Mouse (Mus musculus): ENCODE results near the gene Olfr1454. TPM values are rescaled to one million over a fixed set of nuclear protein-coding genes. Genes with fewer than 3 reads are reported as not detected.

Gene Olfr1454
- not detected for total RNA-seq (2021)

- no peak for DNase-seq
These were observed at the start of gene Olfr1454 for GRCm38 (mm10) chr19:13060310-13060709. Gene Olfr1454 (plus strand): TSS chr19:13060610.

DNA sequence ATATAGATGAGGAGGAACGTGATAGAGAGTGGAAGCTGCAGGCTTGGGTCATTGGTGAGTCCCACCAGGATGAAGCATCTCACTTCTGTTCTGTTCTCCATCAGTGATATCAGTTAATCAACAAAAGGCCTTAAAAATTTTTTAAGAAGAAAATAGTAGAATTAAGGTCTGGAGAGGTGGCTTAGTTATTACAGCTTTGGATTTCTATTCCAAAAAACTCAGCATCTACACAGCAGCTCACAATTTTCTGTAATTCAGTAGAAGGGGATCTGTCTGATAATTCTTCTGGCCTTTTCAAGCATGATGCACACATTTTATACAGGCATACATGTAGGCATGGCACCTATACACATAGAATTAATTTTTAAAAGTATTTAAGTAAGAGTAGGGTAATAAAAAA lies 32.2 kb upstream of the Olfr1454 start, which contains the start of gene Olfr1453:
TSS of gene Olfr1453 (minus strand) at position 101 of the 400 bp plus-strand sequence.
- no peak for DNase-seq

DNA sequence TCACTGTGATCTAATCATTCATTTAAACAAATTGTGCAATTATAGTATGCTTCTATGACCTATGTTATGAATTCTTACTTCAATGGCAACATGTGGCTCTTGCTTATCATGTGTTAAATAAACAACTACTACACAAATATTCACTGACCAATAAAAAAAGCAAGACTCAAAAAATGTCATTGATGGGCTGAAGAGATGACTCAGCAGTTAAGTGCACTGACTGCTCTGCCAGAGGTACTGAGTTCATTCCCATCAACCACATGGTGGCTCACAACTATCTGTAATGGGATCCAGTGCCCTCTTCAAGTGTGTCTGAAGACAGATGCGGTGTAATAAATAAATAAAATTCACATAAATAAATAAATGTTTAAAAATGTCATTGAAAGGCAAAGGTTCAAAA lies 33.5 kb downstream of the Olfr1454 start:
- no peak for DNase-seq

- no peak for DNase-seq
These were observed 37.4 kb downstream of the Olfr1454 start, which contains the start of gene Olfr1457 for GRCm38 (mm10) chr19:13097791-13098190. Gene Olfr1457 (minus strand): TSS chr19:13097891.

DNA sequence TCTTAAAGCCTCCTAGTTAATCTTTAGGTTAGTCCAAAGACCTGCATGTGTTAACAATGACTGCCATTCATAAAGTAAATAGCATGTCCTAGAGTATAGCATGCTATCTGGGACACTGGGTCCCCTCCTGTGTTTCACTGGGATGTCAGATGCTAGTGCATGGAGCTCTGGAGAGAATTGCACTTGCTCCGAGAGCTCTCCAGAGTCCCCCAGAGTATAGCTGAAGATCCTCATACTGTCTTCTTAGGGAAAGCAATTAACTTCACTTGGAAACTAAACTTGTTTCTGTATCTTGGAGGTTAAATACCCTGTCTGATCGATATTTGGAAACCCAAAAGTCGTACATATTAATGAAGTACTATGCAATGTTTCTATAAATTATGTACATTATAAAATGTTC lies 46.3 kb downstream of the Olfr1454 start, which contains the start of gene Olfr1458:
TSS of gene Olfr1458 (minus strand) at position 101 of the 400 bp plus-strand sequence.
- no peak for DNase-seq

Other genes starting within 250 kb of the Olfr1454 start
- gene Gm5244, start 213.9 kb upstream of the Olfr1454 start, total RNA-seq (2021): not detected
- gene Olfr1444, start 203.3 kb upstream of the Olfr1454 start, total RNA-seq (2021): not detected
- gene Olfr1445, start 176.8 kb upstream of the Olfr1454 start, total RNA-seq (2021): not detected
- not detected for gene Olfr1446, start 167.1 kb upstream of the Olfr1454 start, total RNA-seq (2021)
- not detected for gene Olfr1447, start 156.9 kb upstream of the Olfr1454 start, total RNA-seq (2021)
- not detected for gene Olfr1448, start 136.2 kb upstream of the Olfr1454 start, total RNA-seq (2021)
- gene Olfr1449, start 129.8 kb upstream of the Olfr1454 start, total RNA-seq (2021): not detected
- gene Olfr1450, start 110.4 kb upstream of the Olfr1454 start, total RNA-seq (2021): not detected
- gene Olfr1451, start 65.6 kb upstream of the Olfr1454 start, total RNA-seq (2021): not detected
- not detected for gene Olfr1453, start 32.3 kb upstream of the Olfr1454 start, total RNA-seq (2021)
- not detected for gene Olfr1457, start 37.3 kb downstream of the Olfr1454 start, total RNA-seq (2021)
- gene Olfr1458, start 46.2 kb downstream of the Olfr1454 start, total RNA-seq (2021): not detected
- gene Olfr1459, start 88.9 kb downstream of the Olfr1454 start, total RNA-seq (2021): not detected
- not detected for gene Olfr1461, start 102.4 kb downstream of the Olfr1454 start, total RNA-seq (2021)
- gene Olfr1462, start 125.1 kb downstream of the Olfr1454 start, total RNA-seq (2021): not detected
- not detected for gene Olfr1463, start 170.7 kb downstream of the Olfr1454 start, total RNA-seq (2021)